10 mouse cellular contexts compared by ENCODE assay signal in genomic region chr11:117098155-117098554, GRCm38 (mm10). TPM values are rescaled to one million over a fixed set of nuclear protein-coding genes. Genes with fewer than 3 reads are reported as not detected.
DNase-seq lines count a peak whose midpoint lies in the region; ATAC-seq and TF ChIP-seq lines count a peak whose summit lies in the region.
"Had no signal": no experiment of that assay in that cellular context is flagged by ENCODE, and none has a peak within 500 bp of the region (broad histone marks: within the 10 kb centered on the region; RNA-seq: fewer than 3 reads in every experiment).

No protein-coding gene starts in this region.

- ATAC-seq in hindbrain, embryonic 16.5 days, result no peak
- no peak for ATAC-seq in heart, embryonic 15.5 days (replicated peaks; ENCODE audit: insufficient number of reproducible peaks, insufficient read depth, low FRiP score, low read depth)
- peak; percentile 21; the same call in 1 of the 2 replicates for ATAC-seq in lung, embryonic 15.5 days (ENCODE audit: borderline replicate concordance, extremely low read depth, low FRiP score, low TSS enrichment)
- no peak for ATAC-seq in liver, embryonic 12.5 days

- H3K4me1 ChIP-seq in hindbrain, embryonic 10.5 days (replicated peaks), result peaks cover 48% of the 10 kb centered on the region
- no peaks in the 10 kb centered on the region for H3K4me1 ChIP-seq in hindbrain, embryonic 16.5 days (ENCODE audit: control insufficient read depth, insufficient read depth, low read depth, low read length)
- peaks cover 17% of the 10 kb centered on the region for H3K4me1 ChIP-seq in cortical plate, adult 2 months (ENCODE audit: control insufficient read depth, insufficient read depth, low read length)
- peaks cover 64% of the 10 kb centered on the region for H3K4me1 ChIP-seq in heart, embryonic 15.5 days (replicated peaks)
- peaks cover 33% of the 10 kb centered on the region for H3K4me1 ChIP-seq in lung, embryonic 15.5 days
- peaks cover 24% of the 10 kb centered on the region for H3K4me1 ChIP-seq in liver, embryonic 12.5 days

- H3K27me3 ChIP-seq in hindbrain, embryonic 10.5 days (ENCODE audit: insufficient read depth, poor library complexity, severe bottlenecking), result no peaks in the 10 kb centered on the region; the same call in 1 of the 2 replicates
- no peaks in the 10 kb centered on the region for H3K27me3 ChIP-seq in hindbrain, embryonic 16.5 days (replicated peaks; ENCODE audit: control insufficient read depth, insufficient read depth, low read length)
- no peaks in the 10 kb centered on the region for H3K27me3 ChIP-seq in heart, embryonic 15.5 days
- H3K27me3 ChIP-seq in lung, embryonic 15.5 days, result no peaks in the 10 kb centered on the region
- peaks cover 45% of the 10 kb centered on the region for H3K27me3 ChIP-seq in liver, embryonic 12.5 days (replicated peaks)
- H3K27me3 ChIP-seq: liver, embryonic 13.5 days had no signal

- TF ChIP-seq CTCF in cortical plate, adult 2 months (IDR thresholded peaks at IDR 0.05; ENCODE audit: extremely low read depth, insufficient read depth, low read length), result no peak

- no peak overlapping the region for H3K9ac ChIP-seq in hindbrain, embryonic 16.5 days (ENCODE audit: low read depth, low read length)
- no peak overlapping the region for H3K9ac ChIP-seq in heart, embryonic 15.5 days
- H3K9ac ChIP-seq in lung, embryonic 15.5 days, result no peak overlapping the region
- no peak overlapping the region for H3K9ac ChIP-seq in liver, embryonic 12.5 days
- H3K9ac ChIP-seq: liver, embryonic 13.5 days had no signal

- H3K36me3 ChIP-seq in hindbrain, embryonic 10.5 days, result no peaks in the 10 kb centered on the region
- H3K36me3 ChIP-seq in hindbrain, embryonic 16.5 days (ENCODE audit: control insufficient read depth, insufficient read depth, low read length), result no peaks in the 10 kb centered on the region
- no peaks in the 10 kb centered on the region for H3K36me3 ChIP-seq in heart, embryonic 15.5 days
- H3K36me3 ChIP-seq in lung, embryonic 15.5 days, result no peaks in the 10 kb centered on the region
- H3K36me3 ChIP-seq in liver, embryonic 12.5 days, result no peaks in the 10 kb centered on the region
- H3K36me3 ChIP-seq: liver, embryonic 13.5 days had no signal

- H3K9me3 ChIP-seq in hindbrain, embryonic 10.5 days, result no peaks in the 10 kb centered on the region
- H3K9me3 ChIP-seq in hindbrain, embryonic 16.5 days (ENCODE audit: control insufficient read depth, low read length), result no peaks in the 10 kb centered on the region
- no peaks in the 10 kb centered on the region for H3K9me3 ChIP-seq in heart, embryonic 15.5 days (replicated peaks)
- no peaks in the 10 kb centered on the region for H3K9me3 ChIP-seq in lung, embryonic 15.5 days
- H3K9me3 ChIP-seq in liver, embryonic 12.5 days (replicated peaks), result no peaks in the 10 kb centered on the region
- H3K9me3 ChIP-seq: liver, embryonic 13.5 days had no signal

- H3K27ac ChIP-seq in hindbrain, embryonic 10.5 days, result 0 out of 2 replicates have a peak overlapping the region, but pooled peaks have one; percentile 18
- H3K27ac ChIP-seq in hindbrain, embryonic 16.5 days (ENCODE audit: low read depth, low read length), result no peak overlapping the region
- H3K27ac ChIP-seq in cortical plate, adult 2 months (ENCODE audit: insufficient read depth, low read length), result peak overlapping the region; percentile 24; the same call in 1 of the 2 replicates
- H3K27ac ChIP-seq in heart, embryonic 15.5 days, result peak overlapping the region; percentile 37
- H3K27ac ChIP-seq in lung, embryonic 15.5 days, result peak overlapping the region; percentile 58; the same call in 1 of the 2 replicates
- H3K27ac ChIP-seq in liver, embryonic 12.5 days, result no peak overlapping the region
- H3K27ac ChIP-seq: liver, embryonic 13.5 days had no signal

- H3K4me3 ChIP-seq in hindbrain, embryonic 10.5 days, result no peak overlapping the region
- H3K4me3 ChIP-seq in hindbrain, embryonic 16.5 days (ENCODE audit: low read length), result no peak overlapping the region
- H3K4me3 ChIP-seq in cortical plate, adult 2 months (ENCODE audit: insufficient read depth, low read length), result no peak overlapping the region
- no peak overlapping the region for H3K4me3 ChIP-seq in heart, embryonic 15.5 days
- no peak overlapping the region for H3K4me3 ChIP-seq in lung, embryonic 15.5 days
- H3K4me3 ChIP-seq in liver, embryonic 12.5 days, result no peak overlapping the region
- H3K4me3 ChIP-seq: liver, embryonic 13.5 days had no signal

- 60% methylated on average over 5 of the region's 5 CpGs for WGBS in hindbrain, embryonic 10.5 days
- 55% methylated on average over 5 of the region's 5 CpGs for WGBS in hindbrain, embryonic 16.5 days
- 35% methylated on average over 5 of the region's 5 CpGs for WGBS in heart, embryonic 15.5 days
- WGBS in lung, embryonic 15.5 days, result 14% methylated on average over 5 of the region's 5 CpGs
- WGBS in liver, embryonic 12.5 days (ENCODE audit: insufficient replicate concordance), result 45% methylated on average over 5 of the region's 5 CpGs

- no peak for DNase-seq in hindbrain, embryonic 10.5 days (ENCODE audit: low spot score)
- DNase-seq in spleen, adult 18-20 months, result no peak
- DNase-seq in embryo, embryonic 10.5 days (ENCODE audit: low spot score), result no peak
- DNase-seq: liver, embryonic 13.5 days; thymus, adult 18-20 months had no signal

- H3K4me2 ChIP-seq in hindbrain, embryonic 16.5 days (ENCODE audit: low read length), result no peak overlapping the region
- H3K4me2 ChIP-seq in heart, embryonic 15.5 days, result no peak overlapping the region
- H3K4me2 ChIP-seq in lung, embryonic 15.5 days, result no peak overlapping the region
- no peak overlapping the region for H3K4me2 ChIP-seq in liver, embryonic 12.5 days
- H3K4me2 ChIP-seq: liver, embryonic 13.5 days had no signal

- no peak for TF ChIP-seq POLR2A in cortical plate, adult 2 months (IDR thresholded peaks at IDR 0.05; ENCODE audit: extremely low read depth, insufficient read depth, low read length)

RNA-seq across cellular contexts. Expression of gene Sec14l1, which starts 16.8 kb away (rescaled TPM):
- 57.0 and 58.2 TPM in 2 replicates for polyA plus RNA-seq in hindbrain, embryonic 10.5 days (2016; fragmentation: Nextera tagmentation; extraction: Ambion mirVana)
- 53.9 and 63.4 TPM in 2 replicates for polyA plus RNA-seq in hindbrain, embryonic 16.5 days (2015; fragmentation: Nextera tagmentation; extraction: Ambion mirVana)
- polyA plus RNA-seq in cortical plate, adult 2 months (2012; rRNA removed), result 190 and 191 TPM in 2 replicates
- polyA plus RNA-seq in heart, embryonic 15.5 days (2015; fragmentation: Nextera tagmentation; extraction: Ambion mirVana), result 42.1 and 48.8 TPM in 2 replicates
- polyA plus RNA-seq in lung, embryonic 15.5 days (2015; fragmentation: Nextera tagmentation; extraction: Ambion mirVana), result 68.9 and 73.9 TPM in 2 replicates
- 26.9 and 27.5 TPM in 2 replicates for polyA plus RNA-seq in liver, embryonic 12.5 days (2016; fragmentation: Nextera tagmentation; extraction: Ambion mirVana)

Comparison
In these comparisons a context has a peak if more than half of its experiments do, and no peak if none do; other contexts are left out.
1. H3K27ac ChIP-seq: peak in hindbrain, embryonic 10.5 days (single experiment), cortical plate, adult 2 months (single experiment), heart, embryonic 15.5 days (single experiment) and lung, embryonic 15.5 days (single experiment); none in hindbrain, embryonic 16.5 days (single experiment) and liver, embryonic 12.5 days (single experiment).